Mouse (Mus musculus): ENCODE measurements around the gene Iqub.
A peak's percentile ranks its signal among the peaks of the same experiment; 100 is the strongest.

Gene Iqub

GRCm38 (mm10) chr6:24514552-24515284 is at the start of gene Iqub:
Iqub (minus strand) TSS chr6:24515067.
- peak; percentile 11 for DNase-seq

- DNase-seq: no peak
Measured at GRCm38 (mm10) chr6:24564081-24564480, 49.2 kb upstream of the Iqub start.

GRCm38 (mm10) chr6:24555488-24555887 is 40.6 kb upstream of the Iqub start:
- no peak for DNase-seq

- no peak for DNase-seq
Measured at GRCm38 (mm10) chr6:24554427-24555086, 39.7 kb upstream of the Iqub start.

- DNase-seq: no peak
Measured at GRCm38 (mm10) chr6:24552046-24552445, 37.2 kb upstream of the Iqub start.

- DNase-seq: no peak
Measured at GRCm38 (mm10) chr6:24549801-24550200, 34.9 kb upstream of the Iqub start.

- no peak for DNase-seq
Measured at GRCm38 (mm10) chr6:24546716-24547420, 32.0 kb upstream of the Iqub start.

GRCm38 (mm10) chr6:24543119-24543591 is 28.3 kb upstream of the Iqub start:
- no peak for DNase-seq

- no peak for DNase-seq
Measured at GRCm38 (mm10) chr6:24542393-24542792, 27.5 kb upstream of the Iqub start.

GRCm38 (mm10) chr6:24540106-24540505 is 25.2 kb upstream of the Iqub start:
- no peak for DNase-seq

GRCm38 (mm10) chr6:24538435-24538834 is 23.6 kb upstream of the Iqub start:
- no peak for DNase-seq

GRCm38 (mm10) chr6:24532804-24533203 is 17.9 kb upstream of the Iqub start:
- DNase-seq: no peak

GRCm38 (mm10) chr6:24530711-24531420 is 16.0 kb upstream of the Iqub start:
- no peak for DNase-seq

GRCm38 (mm10) chr6:24530166-24530565 is 15.3 kb upstream of the Iqub start:
- peak in 1 of 2 experiments; percentile 8 for DNase-seq

- no peak for DNase-seq
Measured at GRCm38 (mm10) chr6:24528064-24528243, 13.1 kb upstream of the Iqub start, which contains the start of gene Asb15. Asb15 (plus strand) TSS chr6:24528144.

GRCm38 (mm10) chr6:24527155-24528063 is 12.5 kb upstream of the Iqub start, which contains the start of gene Ndufa5:
Ndufa5 (minus strand) TSS chr6:24528013.
- peak; percentile 90 to 94 for DNase-seq

- no peak for DNase-seq
Measured at GRCm38 (mm10) chr6:24525705-24526104, 10.8 kb upstream of the Iqub start.

- DNase-seq: no peak
Measured at GRCm38 (mm10) chr6:24516197-24516596, 1.3 kb upstream of the Iqub start.

GRCm38 (mm10) chr6:24504141-24504540 is 10.7 kb downstream of the Iqub start:
- no peak for DNase-seq

GRCm38 (mm10) chr6:24490341-24490740 is 24.5 kb downstream of the Iqub start:
- no peak for DNase-seq

GRCm38 (mm10) chr6:24486530-24486929 is 28.3 kb downstream of the Iqub start:
- no peak for DNase-seq

GRCm38 (mm10) chr6:24470571-24471132 is 44.2 kb downstream of the Iqub start:
- no peak for DNase-seq

Data from thymus, adult 18-20 months (tissue).